Mouse (Mus musculus): Measurements from ENCODE around the gene Dapp1.

- TF ChIP-seq CTCF (IDR thresholded peaks at IDR 0.05) (no peak), EP300 (IDR thresholded peaks at IDR 0.05; ENCODE audit: insufficient read depth, low read depth, low read length) (no peak), POLR2A (IDR thresholded peaks at IDR 0.05; ENCODE audit: insufficient read depth, low read depth, low read length) (no peak)
Measured at GRCm38 (mm10) chr3:137881093-137881492, 100.3 kb downstream of the Dapp1 start.
